Mouse (Mus musculus): ENCODE data around the gene Dhx30. TPM values are rescaled to one million over a fixed set of nuclear protein-coding genes. Genes with fewer than 3 reads are reported as not detected.
A peak's percentile ranks its signal among the peaks of the same experiment; 100 is the strongest.
"Not testable (repeated sequence)": the region's sequence is repeated elsewhere in the genome, so short reads cannot be mapped to it uniquely, and the experiment has no call there.

Dhx30 gene
- polyA plus RNA-seq (2014; fragmentation: Nextera tagmentation; extraction: Ambion mirVana) = 178 and 207 TPM in 2 replicates

DNA sequence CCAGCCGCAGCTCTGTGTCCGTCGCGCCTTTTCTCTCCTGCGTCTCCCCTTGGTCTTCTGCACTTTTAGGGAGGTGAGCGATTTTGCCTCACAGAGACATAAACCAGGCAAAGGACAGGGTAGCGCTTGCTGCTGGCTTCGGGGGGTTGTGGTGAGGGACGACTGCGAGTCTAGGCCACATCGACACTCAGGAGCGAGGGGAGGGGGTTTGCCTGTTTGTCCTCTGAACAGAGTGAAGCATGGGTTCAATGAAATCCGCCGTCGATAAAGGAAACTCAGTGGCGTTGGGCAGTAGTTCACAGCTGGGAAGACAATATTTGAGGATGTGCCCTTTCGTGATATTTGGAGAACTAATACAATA lies at the start of gene Dhx30:
TSS of gene Dhx30 (minus strand) at position 52 of the 361 bp plus-strand sequence.
- H3K4me2 ChIP-seq (ENCODE audit: low read depth, low read length) = peak within 1 kb of the TSS; percentile 71
- H3K36me3 ChIP-seq (ENCODE audit: control insufficient read depth, insufficient read depth, low read length) = peaks cover 10% of the 10 kb centered on the region; the same call in 1 of the 2 replicates
- H3K4me1 ChIP-seq (ENCODE audit: control insufficient read depth, insufficient read depth, low read length) = peaks cover 16% of the 10 kb centered on the region; the same call in 1 of the 2 replicates
- H3K27me3 ChIP-seq (ENCODE audit: control insufficient read depth, insufficient read depth, low read length) = no peaks in the 10 kb centered on the region
- under 1% methylated on average over 17 of the region's 17 CpGs for WGBS
- H3K9me3 ChIP-seq (ENCODE audit: control insufficient read depth, low read length) = no peaks in the 10 kb centered on the region
- peak within 1 kb of the TSS; percentile 88 for H3K4me3 ChIP-seq (ENCODE audit: low read depth, low read length)
- ATAC-seq (ENCODE audit: low read depth) = peak; percentile 36
- peak within 1 kb of the TSS; percentile 93 for H3K27ac ChIP-seq (ENCODE audit: low read depth, low read length)
- H3K9ac ChIP-seq (replicated peaks; ENCODE audit: low read depth, low read length) = peak within 1 kb of the TSS; percentile 96

DNA sequence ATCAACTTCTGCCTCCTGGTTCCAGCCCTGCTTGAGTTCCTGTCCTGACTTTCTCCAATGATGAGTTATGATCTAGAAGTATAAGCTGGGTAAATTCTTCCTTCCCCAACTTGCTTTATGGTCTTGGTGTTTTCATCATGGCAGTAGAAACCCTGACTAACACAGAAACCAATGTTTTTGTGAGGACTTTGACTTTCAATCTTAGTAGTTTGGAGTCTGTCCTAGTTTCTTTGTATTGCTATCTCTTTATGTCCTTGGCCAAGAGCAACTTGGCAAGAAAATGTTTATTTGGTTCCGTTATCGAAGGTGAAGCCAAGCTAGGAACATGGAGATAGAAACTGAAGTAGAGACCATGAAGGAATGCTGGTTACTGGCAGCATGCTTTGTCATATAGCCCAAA lies 45.4 kb upstream of the Dhx30 start:
- no peaks in the 10 kb centered on the region for H3K27me3 ChIP-seq (ENCODE audit: control insufficient read depth, insufficient read depth, low read length)
- WGBS = 89% methylated on average over 2 of the region's 2 CpGs
- no peak for ATAC-seq (ENCODE audit: low read depth)

DNA sequence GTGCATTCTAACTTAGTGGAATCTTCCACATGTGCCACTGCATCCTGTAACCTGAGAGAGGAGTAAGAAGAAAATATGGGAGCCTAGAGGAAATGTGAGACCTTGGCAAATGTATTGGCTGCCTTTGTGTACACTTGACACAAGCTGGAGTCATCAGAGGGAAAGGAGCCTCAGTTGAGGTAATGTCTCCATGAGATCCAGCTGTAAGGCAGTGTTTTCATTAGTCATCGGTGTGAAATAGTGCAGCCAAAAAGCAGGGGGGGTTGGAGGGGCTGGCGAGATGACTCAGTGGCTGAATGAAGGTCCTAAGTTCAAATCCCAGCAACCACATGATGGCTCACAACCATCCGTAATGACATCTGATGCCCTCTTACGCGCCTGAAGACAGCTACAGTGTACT lies 44.8 kb upstream of the Dhx30 start:
- no peak overlapping the region for H3K27ac ChIP-seq (ENCODE audit: low read depth, low read length)
- H3K36me3 ChIP-seq (ENCODE audit: control insufficient read depth, insufficient read depth, low read length) = peaks cover 22% of the 10 kb centered on the region
- no peaks in the 10 kb centered on the region for H3K9me3 ChIP-seq (ENCODE audit: control insufficient read depth, low read length)
- no peaks in the 10 kb centered on the region for H3K4me1 ChIP-seq (ENCODE audit: control insufficient read depth, insufficient read depth, low read length)
- ATAC-seq (ENCODE audit: low read depth) = no peak
- H3K4me2 ChIP-seq (ENCODE audit: low read depth, low read length) = no peak overlapping the region
- 94% methylated on average over 5 of the region's 5 CpGs for WGBS
- H3K4me3 ChIP-seq (ENCODE audit: low read depth, low read length) = no peak overlapping the region
- no peak overlapping the region for H3K9ac ChIP-seq (replicated peaks; ENCODE audit: low read depth, low read length)
- no peaks in the 10 kb centered on the region for H3K27me3 ChIP-seq (ENCODE audit: control insufficient read depth, insufficient read depth, low read length)

More for the DNA sequence above, 45.4 kb upstream of the Dhx30 start:
- no peak overlapping the region for H3K27ac ChIP-seq (ENCODE audit: low read depth, low read length)
- H3K4me2 ChIP-seq (ENCODE audit: low read depth, low read length) = no peak overlapping the region
- H3K4me1 ChIP-seq (ENCODE audit: control insufficient read depth, insufficient read depth, low read length) = no peaks in the 10 kb centered on the region
- H3K36me3 ChIP-seq (ENCODE audit: control insufficient read depth, insufficient read depth, low read length) = peaks cover 20% of the 10 kb centered on the region
- no peaks in the 10 kb centered on the region for H3K9me3 ChIP-seq (ENCODE audit: control insufficient read depth, low read length)
- H3K9ac ChIP-seq (replicated peaks; ENCODE audit: low read depth, low read length) = no peak overlapping the region
- no peak overlapping the region for H3K4me3 ChIP-seq (ENCODE audit: low read depth, low read length)

DNA sequence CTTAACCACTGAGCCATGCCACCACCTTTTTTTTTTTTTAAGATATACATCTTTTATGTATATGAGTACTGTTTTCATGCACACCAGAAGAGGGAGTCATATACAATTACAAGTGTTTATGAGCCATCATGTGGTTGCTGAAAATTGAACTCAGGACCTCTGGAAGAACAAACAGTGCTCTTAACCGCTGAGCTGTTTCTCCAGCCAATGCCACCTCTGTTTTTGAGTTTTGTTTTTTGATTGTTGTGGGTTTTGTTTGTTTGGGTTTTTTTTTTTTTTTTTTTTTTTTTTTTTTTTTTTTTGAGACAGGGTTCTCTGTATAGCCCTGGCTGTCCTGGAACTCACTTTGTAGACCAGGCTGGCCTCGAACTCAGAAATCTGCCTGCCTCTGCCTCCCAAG lies 42.9 kb upstream of the Dhx30 start:
- not testable (repeated sequence) for ATAC-seq (ENCODE audit: low read depth); H3K9me3 ChIP-seq (ENCODE audit: control insufficient read depth, low read length); H3K9ac ChIP-seq (replicated peaks; ENCODE audit: low read depth, low read length); H3K4me1 ChIP-seq (ENCODE audit: control insufficient read depth, insufficient read depth, low read length); H3K27me3 ChIP-seq (ENCODE audit: control insufficient read depth, insufficient read depth, low read length); H3K4me2 ChIP-seq (ENCODE audit: low read depth, low read length); H3K27ac ChIP-seq (ENCODE audit: low read depth, low read length); H3K4me3 ChIP-seq (ENCODE audit: low read depth, low read length)
- WGBS = 98% methylated on average over 2 of the region's 2 CpGs
- peaks cover 27% of the 10 kb centered on the region for H3K36me3 ChIP-seq (ENCODE audit: control insufficient read depth, insufficient read depth, low read length)

DNA sequence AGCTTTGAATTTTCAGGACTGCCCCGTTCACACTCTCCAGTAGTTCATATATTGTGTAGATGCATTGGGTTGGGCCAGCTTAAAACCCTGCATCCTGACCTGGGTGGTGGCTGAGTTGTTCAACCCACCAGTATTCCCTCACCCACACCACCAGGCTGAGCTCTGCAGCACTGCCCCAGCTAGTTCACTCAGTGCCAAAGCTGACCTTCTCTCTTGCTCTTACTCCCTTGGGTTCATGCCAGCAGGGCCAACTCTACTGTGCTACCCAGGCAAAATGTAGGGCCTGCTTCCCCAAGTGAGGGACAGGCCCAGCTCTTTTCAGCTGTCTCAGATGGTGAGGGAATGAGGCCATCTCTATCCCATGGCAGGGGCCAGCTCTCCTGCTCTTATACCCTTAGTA lies 41.4 kb upstream of the Dhx30 start:
- H3K9me3 ChIP-seq (ENCODE audit: control insufficient read depth, low read length) = no peaks in the 10 kb centered on the region
- H3K4me3 ChIP-seq (ENCODE audit: low read depth, low read length) = no peak overlapping the region
- no peaks in the 10 kb centered on the region for H3K4me1 ChIP-seq (ENCODE audit: control insufficient read depth, insufficient read depth, low read length)
- no peaks in the 10 kb centered on the region for H3K27me3 ChIP-seq (ENCODE audit: control insufficient read depth, insufficient read depth, low read length)
- no peak overlapping the region for H3K4me2 ChIP-seq (ENCODE audit: low read depth, low read length)
- no peak overlapping the region for H3K27ac ChIP-seq (ENCODE audit: low read depth, low read length)
- WGBS = 92% methylated on average over 1 of the region's 1 CpGs
- H3K9ac ChIP-seq (replicated peaks; ENCODE audit: low read depth, low read length) = no peak overlapping the region
- peaks cover 29% of the 10 kb centered on the region for H3K36me3 ChIP-seq (ENCODE audit: control insufficient read depth, insufficient read depth, low read length)
- no peak for ATAC-seq (ENCODE audit: low read depth)

DNA sequence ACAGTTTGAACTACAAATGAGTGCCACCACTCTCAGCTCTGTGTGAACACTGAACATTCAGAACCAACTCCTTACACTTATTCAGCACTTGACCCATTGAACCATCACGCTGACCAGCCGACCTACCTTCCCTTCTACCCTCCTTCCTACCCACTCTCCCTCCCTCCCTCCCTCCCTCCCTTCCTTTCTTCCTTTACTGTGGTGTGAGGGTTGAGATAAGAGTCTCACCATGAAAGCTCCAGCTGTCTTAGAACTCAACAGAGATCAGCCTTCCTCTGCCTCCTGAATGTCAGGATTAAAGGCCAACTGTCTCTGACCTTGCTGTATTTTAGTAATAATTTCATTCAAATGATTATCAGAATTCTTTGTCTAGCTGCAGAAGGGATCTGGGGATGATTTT lies 31.0 kb upstream of the Dhx30 start:
- H3K4me2 ChIP-seq (ENCODE audit: low read depth, low read length) = no peak overlapping the region
- no peaks in the 10 kb centered on the region for H3K27me3 ChIP-seq (ENCODE audit: control insufficient read depth, insufficient read depth, low read length)
- peaks cover 38% of the 10 kb centered on the region for H3K36me3 ChIP-seq (ENCODE audit: control insufficient read depth, insufficient read depth, low read length)
- no peak overlapping the region for H3K27ac ChIP-seq (ENCODE audit: low read depth, low read length)
- no peak overlapping the region for H3K9ac ChIP-seq (replicated peaks; ENCODE audit: low read depth, low read length)
- no peaks in the 10 kb centered on the region for H3K9me3 ChIP-seq (ENCODE audit: control insufficient read depth, low read length)
- no peak for ATAC-seq (ENCODE audit: low read depth)
- WGBS = 88% methylated on average over 2 of the region's 2 CpGs
- no peaks in the 10 kb centered on the region for H3K4me1 ChIP-seq (ENCODE audit: control insufficient read depth, insufficient read depth, low read length)
- no peak overlapping the region for H3K4me3 ChIP-seq (ENCODE audit: low read depth, low read length)

DNA sequence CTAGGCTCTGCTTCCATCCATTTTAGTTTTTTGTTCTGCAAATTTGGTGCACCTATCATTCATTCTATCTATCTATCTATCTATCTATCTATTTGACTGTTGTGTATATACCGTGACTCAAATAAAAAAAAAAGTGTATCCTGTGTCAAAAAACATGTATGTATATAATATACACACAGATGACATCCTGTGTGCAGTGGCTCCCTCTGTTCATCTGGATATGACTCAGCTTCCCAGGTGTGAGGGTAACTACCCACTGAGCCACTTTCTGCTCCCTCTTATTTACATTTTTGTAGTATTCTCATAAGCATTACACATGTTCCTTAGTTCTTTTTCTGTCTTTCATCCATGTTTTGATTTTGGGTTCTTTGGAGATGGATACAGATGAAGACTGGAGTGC lies 24.5 kb upstream of the Dhx30 start:
- no peak overlapping the region for H3K4me2 ChIP-seq (ENCODE audit: low read depth, low read length)
- H3K27ac ChIP-seq (ENCODE audit: low read depth, low read length) = no peak overlapping the region
- ATAC-seq (ENCODE audit: low read depth) = no peak
- no peaks in the 10 kb centered on the region for H3K27me3 ChIP-seq (ENCODE audit: control insufficient read depth, insufficient read depth, low read length)
- 98% methylated on average over 1 of the region's 1 CpGs for WGBS
- H3K4me1 ChIP-seq (ENCODE audit: control insufficient read depth, insufficient read depth, low read length) = no peaks in the 10 kb centered on the region
- H3K36me3 ChIP-seq (ENCODE audit: control insufficient read depth, insufficient read depth, low read length) = peaks cover 31% of the 10 kb centered on the region
- no peak overlapping the region for H3K4me3 ChIP-seq (ENCODE audit: low read depth, low read length)
- no peaks in the 10 kb centered on the region for H3K9me3 ChIP-seq (ENCODE audit: control insufficient read depth, low read length)
- H3K9ac ChIP-seq (replicated peaks; ENCODE audit: low read depth, low read length) = no peak overlapping the region

DNA sequence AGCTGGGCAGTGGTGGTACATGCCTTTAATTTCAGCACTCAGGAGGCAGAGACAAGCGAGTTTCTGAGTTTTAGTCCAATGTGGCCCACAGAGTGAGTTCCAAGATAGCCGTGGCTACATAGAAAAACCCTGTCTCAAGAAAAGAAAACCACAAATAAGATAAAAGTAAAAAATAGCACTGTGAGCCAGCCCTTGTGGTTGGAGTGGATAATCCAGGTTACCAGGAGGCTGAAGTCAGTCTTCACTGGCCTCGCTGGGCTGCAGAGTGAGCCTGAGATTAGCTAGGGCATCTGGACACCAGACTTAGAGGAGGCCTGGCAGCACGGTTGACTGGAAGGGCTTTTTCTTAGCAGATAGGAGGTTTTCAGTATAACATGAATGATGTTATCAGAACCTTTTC lies 21.5 kb upstream of the Dhx30 start:
- no peak for ATAC-seq (ENCODE audit: low read depth)
- 95% methylated on average over 4 of the region's 4 CpGs for WGBS

DNA sequence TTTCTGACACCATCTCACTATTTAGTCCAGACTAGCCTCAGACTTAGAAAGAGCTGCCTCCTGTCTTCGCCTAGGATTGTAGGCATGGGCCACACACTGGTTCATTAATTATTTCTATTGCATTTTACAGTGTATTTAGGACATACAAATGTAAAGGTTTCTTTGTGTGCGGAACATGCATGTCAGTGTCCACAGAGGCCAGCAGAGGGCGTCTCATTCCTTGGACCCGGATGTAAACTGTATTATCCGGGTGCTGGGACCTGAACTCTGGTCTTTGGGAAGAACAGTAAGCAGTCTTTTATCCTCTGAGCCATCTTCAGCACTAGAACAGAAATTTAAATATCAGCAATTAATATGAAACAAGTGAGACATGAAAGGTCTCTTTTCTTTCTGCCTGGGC lies 16.5 kb upstream of the Dhx30 start:
- Histone ChIP-seq H3K27me3 (ENCODE audit: control insufficient read depth, insufficient read depth, low read length) (no peaks in the 10 kb centered on the region), H3K9ac (replicated peaks; ENCODE audit: low read depth, low read length) (no peak overlapping the region), H3K4me2 (ENCODE audit: low read depth, low read length) (peak overlapping the region; percentile 48; the same call in 1 of the 2 replicates), H3K36me3 (ENCODE audit: control insufficient read depth, insufficient read depth, low read length) (peaks cover 15% of the 10 kb centered on the region), H3K9me3 (ENCODE audit: control insufficient read depth, low read length) (no peaks in the 10 kb centered on the region), H3K4me1 (ENCODE audit: control insufficient read depth, insufficient read depth, low read length) (peaks cover 23% of the 10 kb centered on the region), H3K4me3 (ENCODE audit: low read depth, low read length) (no peak overlapping the region), H3K27ac (ENCODE audit: low read depth, low read length) (no peak overlapping the region)
- WGBS = 84% methylated on average over 5 of the region's 5 CpGs
- ATAC-seq (ENCODE audit: low read depth) = no peak

More for the DNA sequence above, 21.5 kb upstream of the Dhx30 start:
- peaks cover 10% of the 10 kb centered on the region; the same call in 1 of the 2 replicates for H3K4me1 ChIP-seq (ENCODE audit: control insufficient read depth, insufficient read depth, low read length)
- H3K27ac ChIP-seq (ENCODE audit: low read depth, low read length) = no peak overlapping the region
- H3K27me3 ChIP-seq (ENCODE audit: control insufficient read depth, insufficient read depth, low read length) = no peaks in the 10 kb centered on the region
- no peak overlapping the region for H3K4me2 ChIP-seq (ENCODE audit: low read depth, low read length)
- H3K9ac ChIP-seq (replicated peaks; ENCODE audit: low read depth, low read length) = no peak overlapping the region
- H3K36me3 ChIP-seq (ENCODE audit: control insufficient read depth, insufficient read depth, low read length) = peaks cover 32% of the 10 kb centered on the region
- no peak overlapping the region for H3K4me3 ChIP-seq (ENCODE audit: low read depth, low read length)
- H3K9me3 ChIP-seq (ENCODE audit: control insufficient read depth, low read length) = no peaks in the 10 kb centered on the region

All from neural tube, embryonic 14.5 days (tissue).